Mouse (Mus musculus): ENCODE measurements around the gene Polr2e. TPM values are rescaled to one million over a fixed set of nuclear protein-coding genes. Genes with fewer than 3 reads are reported as not detected.

Gene Polr2e
- polyA plus RNA-seq, 1 experiment from 2014 or later = 255 TPM

GRCm38 (mm10) chr10:80033511-80034391, 5.8 kb downstream of the Polr2e start:
- no peak overlapping the region for H3K4me3 ChIP-seq (ENCODE audit: low read depth, low read length)
- no peak overlapping the region for H3K9ac ChIP-seq (ENCODE audit: low read length)
- peak; percentile 74 for DNase-seq (ENCODE audit: low spot score)

GRCm38 (mm10) chr10:80032799-80033480, 6.7 kb downstream of the Polr2e start:
- H3K4me2 ChIP-seq (ENCODE audit: low read length) = peak overlapping the region; percentile 22
- no peak overlapping the region for H3K4me3 ChIP-seq (ENCODE audit: low read depth, low read length)
- 35% methylated on average over 5 of the region's 5 CpGs for WGBS
- peak overlapping the region; percentile 1; the same call in 1 of the 2 replicates for H3K9ac ChIP-seq (ENCODE audit: low read length)
- ATAC-seq (replicated peaks; ENCODE audit: low FRiP score, low TSS enrichment, low read depth) (peak; percentile 56), DNase-seq (ENCODE audit: low spot score) (peak; percentile 68)
- H3K9me3 ChIP-seq (ENCODE audit: control insufficient read depth, low read length) = no peaks in the 10 kb centered on the region
- peaks cover 28% of the 10 kb centered on the region for H3K4me1 ChIP-seq (replicated peaks; ENCODE audit: control insufficient read depth, insufficient read depth, low read length)
- H3K27ac ChIP-seq (ENCODE audit: low read depth) = peak overlapping the region; percentile 77
- H3K36me3 ChIP-seq (ENCODE audit: control insufficient read depth, insufficient read depth, low read length) = peaks cover 41% of the 10 kb centered on the region
- no peaks in the 10 kb centered on the region for H3K27me3 ChIP-seq (replicated peaks; ENCODE audit: control insufficient read depth, insufficient read depth, low read length)

More at GRCm38 (mm10) chr10:80033511-80034391, 5.8 kb downstream of the Polr2e start:
- Histone ChIP-seq H3K27ac (ENCODE audit: low read depth) (peak overlapping the region; percentile 77), H3K4me2 (ENCODE audit: low read length) (peak overlapping the region; percentile 22), H3K9me3 (ENCODE audit: control insufficient read depth, low read length) (no peaks in the 10 kb centered on the region), H3K27me3 (replicated peaks; ENCODE audit: control insufficient read depth, insufficient read depth, low read length) (no peaks in the 10 kb centered on the region), H3K36me3 (ENCODE audit: control insufficient read depth, insufficient read depth, low read length) (peaks cover 46% of the 10 kb centered on the region), H3K4me1 (replicated peaks; ENCODE audit: control insufficient read depth, insufficient read depth, low read length) (peaks cover 36% of the 10 kb centered on the region)
- 31% methylated on average over 9 of the region's 9 CpGs for WGBS
- ATAC-seq (replicated peaks; ENCODE audit: low FRiP score, low TSS enrichment, low read depth) = peak; percentile 77

- peaks cover 26% of the 10 kb centered on the region for H3K4me1 ChIP-seq (replicated peaks; ENCODE audit: control insufficient read depth, insufficient read depth, low read length)
- H3K9me3 ChIP-seq (ENCODE audit: control insufficient read depth, low read length) = no peaks in the 10 kb centered on the region
- WGBS = 90% methylated on average over 17 of the region's 17 CpGs
- DNase-seq (ENCODE audit: low spot score) (no peak), ATAC-seq (replicated peaks; ENCODE audit: low FRiP score, low TSS enrichment, low read depth) (no peak)
- H3K36me3 ChIP-seq (ENCODE audit: control insufficient read depth, insufficient read depth, low read length) = peaks cover 19% of the 10 kb centered on the region
- H3K9ac ChIP-seq (ENCODE audit: low read length) = no peak overlapping the region
- H3K27me3 ChIP-seq (replicated peaks; ENCODE audit: control insufficient read depth, insufficient read depth, low read length) = no peaks in the 10 kb centered on the region
- no peak overlapping the region for H3K4me3 ChIP-seq (ENCODE audit: low read depth, low read length)
- no peak overlapping the region for H3K27ac ChIP-seq (ENCODE audit: low read depth)
- no peak overlapping the region for H3K4me2 ChIP-seq (ENCODE audit: low read length)
Observed at GRCm38 (mm10) chr10:80030736-80031135, 8.9 kb downstream of the Polr2e start.

- no peaks in the 10 kb centered on the region for H3K27me3 ChIP-seq (replicated peaks; ENCODE audit: control insufficient read depth, insufficient read depth, low read length)
- H3K9me3 ChIP-seq (ENCODE audit: control insufficient read depth, low read length) = no peaks in the 10 kb centered on the region
- H3K27ac ChIP-seq (ENCODE audit: low read depth) = no peak overlapping the region
- H3K4me1 ChIP-seq (replicated peaks; ENCODE audit: control insufficient read depth, insufficient read depth, low read length) = peaks cover 24% of the 10 kb centered on the region
- no peak overlapping the region for H3K9ac ChIP-seq (ENCODE audit: low read length)
- no peak overlapping the region for H3K4me3 ChIP-seq (ENCODE audit: low read depth, low read length)
- WGBS = 90% methylated on average over 9 of the region's 9 CpGs
- H3K4me2 ChIP-seq (ENCODE audit: low read length) = no peak overlapping the region
- DNase-seq (ENCODE audit: low spot score) (no peak), ATAC-seq (replicated peaks; ENCODE audit: low FRiP score, low TSS enrichment, low read depth) (no peak)
- H3K36me3 ChIP-seq (ENCODE audit: control insufficient read depth, insufficient read depth, low read length) = peaks cover 13% of the 10 kb centered on the region
Observed at GRCm38 (mm10) chr10:80030191-80030590, 9.4 kb downstream of the Polr2e start.

GRCm38 (mm10) chr10:80028521-80028846, 11.1 kb downstream of the Polr2e start:
- H3K27me3 ChIP-seq (replicated peaks; ENCODE audit: control insufficient read depth, insufficient read depth, low read length) = no peaks in the 10 kb centered on the region
- H3K4me2 ChIP-seq (ENCODE audit: low read length) = no peak overlapping the region
- H3K4me1 ChIP-seq (replicated peaks; ENCODE audit: control insufficient read depth, insufficient read depth, low read length) = peaks cover 11% of the 10 kb centered on the region
- H3K27ac ChIP-seq (ENCODE audit: low read depth) = no peak overlapping the region
- H3K36me3 ChIP-seq (ENCODE audit: control insufficient read depth, insufficient read depth, low read length) = 0 out of 2 replicates have a peak, but pooled peaks cover 5% of the 10 kb centered on the region
- no peak overlapping the region for H3K9ac ChIP-seq (ENCODE audit: low read length)
- no peaks in the 10 kb centered on the region for H3K9me3 ChIP-seq (ENCODE audit: control insufficient read depth, low read length)
- H3K4me3 ChIP-seq (ENCODE audit: low read depth, low read length) = no peak overlapping the region
- DNase-seq (ENCODE audit: low spot score) (no peak), ATAC-seq (replicated peaks; ENCODE audit: low FRiP score, low TSS enrichment, low read depth) (no peak)
- whole genome bisulfite sequencing = 94% methylated on average over 13 of the region's 13 CpGs

- Histone ChIP-seq H3K36me3 (ENCODE audit: control insufficient read depth, insufficient read depth, low read length) (0 out of 2 replicates have a peak, but pooled peaks cover 5% of the 10 kb centered on the region), H3K9ac (ENCODE audit: low read length) (no peak overlapping the region), H3K4me3 (ENCODE audit: low read depth, low read length) (no peak overlapping the region), H3K27ac (ENCODE audit: low read depth) (no peak overlapping the region), H3K27me3 (replicated peaks; ENCODE audit: control insufficient read depth, insufficient read depth, low read length) (no peaks in the 10 kb centered on the region), H3K9me3 (ENCODE audit: control insufficient read depth, low read length) (no peaks in the 10 kb centered on the region), H3K4me2 (ENCODE audit: low read length) (no peak overlapping the region), H3K4me1 (replicated peaks; ENCODE audit: control insufficient read depth, insufficient read depth, low read length) (peaks cover 5% of the 10 kb centered on the region)
- ATAC-seq (replicated peaks; ENCODE audit: low FRiP score, low TSS enrichment, low read depth) (peak; percentile 16; the same call in 1 of the 2 replicates), DNase-seq (ENCODE audit: low spot score) (no peak)
- WGBS = 71% methylated on average over 20 of the region's 20 CpGs
Observed at GRCm38 (mm10) chr10:80027681-80028520, 11.7 kb downstream of the Polr2e start.

- Histone ChIP-seq H3K9me3 (ENCODE audit: control insufficient read depth, low read length) (no peaks in the 10 kb centered on the region), H3K9ac (ENCODE audit: low read length) (no peak overlapping the region)
- peak; percentile 22; the same call in 1 of the 2 replicates for ATAC-seq (replicated peaks; ENCODE audit: low FRiP score, low TSS enrichment, low read depth)
Observed at GRCm38 (mm10) chr10:80025889-80026288, 13.7 kb downstream of the Polr2e start.

GRCm38 (mm10) chr10:80025463-80025862, 14.1 kb downstream of the Polr2e start:
- Histone ChIP-seq H3K9me3 (ENCODE audit: control insufficient read depth, low read length) (no peaks in the 10 kb centered on the region), H3K9ac (ENCODE audit: low read length) (no peak overlapping the region), H3K27ac (ENCODE audit: low read depth) (no peak overlapping the region), H3K4me3 (ENCODE audit: low read depth, low read length) (no peak overlapping the region), H3K4me2 (ENCODE audit: low read length) (no peak overlapping the region), H3K27me3 (replicated peaks; ENCODE audit: control insufficient read depth, insufficient read depth, low read length) (no peaks in the 10 kb centered on the region), H3K4me1 (replicated peaks; ENCODE audit: control insufficient read depth, insufficient read depth, low read length) (no peaks in the 10 kb centered on the region), H3K36me3 (ENCODE audit: control insufficient read depth, insufficient read depth, low read length) (0 out of 2 replicates have a peak, but pooled peaks cover 8% of the 10 kb centered on the region)
- DNase-seq (ENCODE audit: low spot score) (no peak), ATAC-seq (replicated peaks; ENCODE audit: low FRiP score, low TSS enrichment, low read depth) (no peak)
- 68% methylated on average over 10 of the region's 10 CpGs for WGBS

More at GRCm38 (mm10) chr10:80025889-80026288, 13.7 kb downstream of the Polr2e start:
- Histone ChIP-seq H3K27ac (ENCODE audit: low read depth) (no peak overlapping the region), H3K4me3 (ENCODE audit: low read depth, low read length) (no peak overlapping the region), H3K36me3 (ENCODE audit: control insufficient read depth, insufficient read depth, low read length) (0 out of 2 replicates have a peak, but pooled peaks cover 8% of the 10 kb centered on the region), H3K27me3 (replicated peaks; ENCODE audit: control insufficient read depth, insufficient read depth, low read length) (no peaks in the 10 kb centered on the region), H3K4me1 (replicated peaks; ENCODE audit: control insufficient read depth, insufficient read depth, low read length) (no peaks in the 10 kb centered on the region), H3K4me2 (ENCODE audit: low read length) (no peak overlapping the region)
- no peak for DNase-seq (ENCODE audit: low spot score)
- WGBS = 65% methylated on average over 12 of the region's 12 CpGs

All from intestine, embryonic 14.5 days (tissue).